Mouse (Mus musculus) T-cell, adult 66 days (primary cell): Measurements from ENCODE around the gene Rpl18a. TPM values are rescaled to one million over a fixed set of nuclear protein-coding genes. Genes with fewer than 3 reads are reported as not detected.

Source experiments
- total RNA-seq, 2 experiments: library from RNA; stranded (reverse); gene quantifications; 3 replicates in 1 of 2; 4 replicates in 1 of 2; pipeline ENCODE4 v1.2.4; 2023

Gene Rpl18a
- total RNA-seq: 1,000 to 10,000 TPM; 4,919 to 4,946 TPM

DNA sequence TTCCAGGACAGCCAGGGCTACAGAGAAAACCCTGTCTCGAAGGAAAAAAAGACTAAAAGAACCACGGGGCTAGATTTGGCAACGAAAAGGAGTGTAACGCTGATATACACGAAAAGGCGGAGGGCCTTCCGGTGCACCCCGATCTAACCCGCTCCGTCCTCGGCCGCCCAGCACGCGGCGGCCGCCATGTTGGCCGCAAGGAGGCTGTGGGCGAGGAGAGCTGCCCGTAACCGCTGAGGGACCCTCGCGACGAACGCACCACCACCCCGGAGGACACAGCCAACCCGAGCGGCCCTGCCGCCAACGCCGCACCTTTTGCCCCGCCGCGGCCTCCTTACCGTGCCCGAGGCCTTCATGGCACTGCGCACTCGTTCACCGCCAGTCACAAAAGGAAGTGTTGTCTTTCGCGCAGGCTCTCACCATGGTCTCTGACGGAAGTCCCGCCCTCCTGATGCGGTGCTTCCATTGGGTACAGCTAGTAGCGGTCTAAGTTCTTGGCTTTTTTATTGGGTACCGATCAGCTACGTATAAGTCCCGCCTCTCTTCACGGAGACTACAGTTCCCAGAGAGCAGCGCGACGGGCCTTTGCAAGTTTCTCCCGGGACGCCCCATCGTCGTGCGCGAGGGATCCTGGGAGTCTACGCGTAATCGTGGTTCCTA lies at the start of gene Rpl18a:
TSS of gene Rpl18a (minus strand) at position 392 of the 660 bp plus-strand sequence.

GRCm38 (mm10) chr8:70905831-70906736 lies 8.9 kb upstream of the Rpl18a start, which contains the start of gene Map1s:
TSS of gene Map1s (plus strand) at chr8:70905932.

DNA sequence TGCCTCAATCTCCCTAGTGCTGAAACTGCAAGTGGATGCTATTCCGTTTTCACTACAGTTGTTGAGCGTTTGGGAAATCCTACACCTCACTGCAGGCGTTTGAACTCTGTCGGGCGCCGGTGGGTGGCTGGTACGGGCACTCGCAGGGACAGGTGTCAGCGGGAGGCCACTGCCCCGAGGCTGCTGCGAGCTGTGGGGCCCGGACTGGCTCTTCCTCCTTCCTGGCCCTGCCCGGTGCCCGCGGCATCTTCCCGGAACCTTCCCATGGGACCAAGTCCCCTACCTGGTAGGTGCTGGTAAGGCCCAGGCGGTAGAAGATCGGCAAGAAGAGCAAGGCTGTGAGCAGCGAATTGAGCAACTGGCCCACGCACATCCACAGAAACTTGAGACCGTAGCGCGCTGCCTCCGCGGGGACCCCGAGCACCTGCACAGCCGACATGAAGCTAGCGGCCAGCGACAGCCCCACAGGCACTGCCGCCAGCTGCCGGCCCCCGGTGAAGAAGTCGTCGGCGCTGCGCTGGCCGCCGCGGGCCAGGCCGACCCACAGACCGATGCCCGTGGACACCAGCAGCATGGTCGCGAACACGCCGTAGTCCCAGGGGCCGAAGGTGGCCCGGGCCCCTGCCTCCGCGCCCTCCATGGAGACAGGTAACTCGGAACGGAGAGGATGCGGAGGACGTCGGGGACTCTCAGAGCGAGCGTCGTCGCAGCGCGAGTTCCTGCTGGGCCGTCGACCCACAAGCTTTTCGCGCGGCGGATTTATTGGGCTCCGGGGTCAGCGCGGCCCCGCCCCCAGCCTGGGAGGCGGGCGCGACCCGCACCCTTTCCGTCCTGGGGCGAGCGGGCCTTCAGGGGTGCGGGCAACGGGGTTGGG lies 5.0 kb downstream of the Rpl18a start, which contains the start of gene Slc5a5:
TSS of gene Slc5a5 (minus strand) at position 736 of the 874 bp plus-strand sequence.

GRCm38 (mm10) chr8:70873364-70873985 lies 23.7 kb downstream of the Rpl18a start, which contains the start of gene Ccdc124:
TSS of gene Ccdc124 (minus strand) at chr8:70873935.

GRCm38 (mm10) chr8:70862824-70863641 lies 34.2 kb downstream of the Rpl18a start, which contains the start of gene Kcnn1:
TSS of gene Kcnn1 (minus strand) at chr8:70863258.

Other genes with a start within 250 kb of the Rpl18a start
- 1 to 10 TPM; 2.6 to 3.7 TPM for gene Pgpep1, start 237.0 kb downstream of the Rpl18a start, total RNA-seq
- gene Lsm4, start 224.2 kb downstream of the Rpl18a start, total RNA-seq: 100 to 1,000 TPM; 133 to 142 TPM
- 100 to 1,000 TPM; 758 to 827 TPM for gene Jund, start 198.5 kb downstream of the Rpl18a start, total RNA-seq
- 1 to 10 TPM; 3.7 to 7.6 TPM for gene Iqcn, start 194.0 kb downstream of the Rpl18a start, total RNA-seq
- gene Gm3336, start 178.9 kb downstream of the Rpl18a start, total RNA-seq: not detected
- gene Pde4c, start 173.7 kb downstream of the Rpl18a start, total RNA-seq: under 1 TPM; 0.32 to 0.47 TPM
- gene Rab3a, start 142.7 kb downstream of the Rpl18a start, total RNA-seq: 1 to 10 TPM; 6.0 to 6.4 TPM
- 10 to 100 TPM; 20.7 to 25.0 TPM for gene Mpv17l2, start 136.5 kb downstream of the Rpl18a start, total RNA-seq
- gene Pik3r2, start 120.7 kb downstream of the Rpl18a start, total RNA-seq: 10 to 100 TPM; 14.2 to 17.2 TPM
- gene Mast3, start 92.4 kb downstream of the Rpl18a start, total RNA-seq: 100 to 1,000 TPM; 188 to 190 TPM
- 10 to 100 TPM in 1 of 2 experiments, 1 to 10 TPM in 1; 8.1 to 19.1 TPM for gene Il12rb1, start 89.0 kb downstream of the Rpl18a start, total RNA-seq
- 10 to 100 TPM; 36.5 to 42.1 TPM for gene Arrdc2, start 57.7 kb downstream of the Rpl18a start, total RNA-seq
- not detected for gene Kcnn1, start 34.2 kb downstream of the Rpl18a start, total RNA-seq
- 10 to 100 TPM; 36.5 to 43.1 TPM for gene Ccdc124, start 23.5 kb downstream of the Rpl18a start, total RNA-seq
- gene Slc5a5, start 4.7 kb downstream of the Rpl18a start, total RNA-seq: not detected
- gene Map1s, start 8.5 kb upstream of the Rpl18a start, total RNA-seq: 10 to 100 TPM; 61.1 to 74.6 TPM